Mouse (Mus musculus) thymus, adult 2 months (tissue): ENCODE measurements around the gene Ykt6. TPM values are rescaled to one million over a fixed set of nuclear protein-coding genes. Genes with fewer than 3 reads are reported as not detected.

Source experiments
- DNase-seq: peaks from one replicate; pipeline ENCODE4 v3.0.0; 2021
- H3K27ac ChIP-seq: fragments of 200-500 bp; 2 replicates; pipeline ENCODE4 v1.5.1; 2012; ENCODE audit warnings: low read length, control low read depth; ENCODE audit not compliant: control insufficient read depth, insufficient read depth
- H3K27me3 ChIP-seq: fragments of 200-500 bp; 2 replicates; pipeline ENCODE4 v1.6.1; 2012; ENCODE audit warnings: mild to moderate bottlenecking, low read length, moderate library complexity, mixed read lengths; ENCODE audit not compliant: control insufficient read depth, insufficient read depth
- H3K36me3 ChIP-seq: fragments of 200-500 bp; 2 replicates; pipeline ENCODE4 v1.6.1; 2012; ENCODE audit warnings: mild to moderate bottlenecking, low read length, moderate library complexity; ENCODE audit not compliant: control insufficient read depth, insufficient read depth
- H3K4me1 ChIP-seq: fragments of 200-500 bp; replicated peaks from 2 replicates; pipeline ENCODE4 v1.6.1; 2012; ENCODE audit warnings: low read length; ENCODE audit not compliant: control insufficient read depth, insufficient read depth
- H3K4me3 ChIP-seq: fragments of 200-500 bp; 2 replicates; pipeline ENCODE4 v1.5.1; 2012; ENCODE audit warnings: mild to moderate bottlenecking, low read length, control low read depth, moderate library complexity; ENCODE audit not compliant: control insufficient read depth, insufficient read depth
- CTCF ChIP-seq: fragments of 200-500 bp; IDR thresholded peaks from 2 replicates; pipeline ENCODE4 v1.5.1; 2012; ENCODE audit warnings: mild to moderate bottlenecking, control low read depth, low read length, moderate library complexity, borderline replicate concordance; ENCODE audit not compliant: control insufficient read depth, poor library complexity, insufficient read depth; ENCODE audit errors: extremely low read depth
- POLR2A ChIP-seq: fragments of 200-500 bp; IDR thresholded peaks from 2 replicates; pipeline ENCODE4 v1.6.1; 2012; ENCODE audit warnings: mild to moderate bottlenecking, low read length, control low read depth, moderate library complexity; ENCODE audit not compliant: control insufficient read depth, poor library complexity, insufficient read depth; ENCODE audit errors: extremely low read depth
- WGBS: fragments of 180-500 bp; shearing (Covaris S2); methylation state at CpG from one replicate; pipeline ENCODE4 v1.1.7; 2018; 5-methylcytosine and 5-hydroxymethylcytosine counted together
- polyA plus RNA-seq: library from polyadenylated mRNA; depleted of rRNA; stranded (reverse); fragments of >200 nt; gene quantifications from 2 replicates; pipeline ENCODE4 v1.2.3, GENCODE M21; 2012

Gene Ykt6
- polyA plus RNA-seq, 1 experiment: 101 TPM

GRCm38 (mm10) chr11:5948546-5949250 is 6.8 kb upstream of the Ykt6 start:
- DNase-seq: no peak
- WGBS: 67% methylated on average over 10 of the region's 10 CpGs
- H3K4me3 ChIP-seq: no peak overlapping the region

GRCm38 (mm10) chr11:5949586-5950352 is 5.7 kb upstream of the Ykt6 start, which contains the start of gene Gck:
TSS of gene Gck (minus strand) at chr11:5950081.
- Histone ChIP-seq H3K4me1 (peaks cover 1% of the 10 kb centered on the region; the same call in 1 of the 2 replicates), H3K36me3 (no peaks in the 10 kb centered on the region), H3K4me3 (no peak within 1 kb of the TSS), H3K27ac (no peak within 1 kb of the TSS), H3K27me3 (no peaks in the 10 kb centered on the region)
- 21% methylated on average over 8 of the region's 8 CpGs for WGBS
- no peak for DNase-seq
- TF ChIP-seq CTCF (no peak), POLR2A (no peak)

More at GRCm38 (mm10) chr11:5948546-5949250, 6.8 kb upstream of the Ykt6 start:
- H3K4me1 ChIP-seq: no peaks in the 10 kb centered on the region
- H3K27ac ChIP-seq: no peak overlapping the region
- H3K27me3 ChIP-seq: no peaks in the 10 kb centered on the region
- no peaks in the 10 kb centered on the region for H3K36me3 ChIP-seq
- TF ChIP-seq POLR2A (no peak), CTCF (no peak)

- TF ChIP-seq CTCF: no peak
- TF ChIP-seq POLR2A: no peak
- WGBS: 91% methylated on average over 5 of the region's 5 CpGs
- peaks cover 9% of the 10 kb centered on the region for H3K4me1 ChIP-seq
- no peak overlapping the region for H3K27ac ChIP-seq
- H3K4me3 ChIP-seq: no peak overlapping the region
- H3K27me3 ChIP-seq: no peaks in the 10 kb centered on the region
- no peaks in the 10 kb centered on the region for H3K36me3 ChIP-seq
- no peak for DNase-seq
These were observed 3.0 kb upstream of the Ykt6 start for GRCm38 (mm10) chr11:5952501-5952900.

GRCm38 (mm10) chr11:5953130-5953765 is 2.2 kb upstream of the Ykt6 start:
- peak; percentile 16 for DNase-seq
- no peaks in the 10 kb centered on the region for H3K27me3 ChIP-seq
- no peak overlapping the region for H3K27ac ChIP-seq
- peaks cover 10% of the 10 kb centered on the region for H3K4me1 ChIP-seq
- WGBS: 57% methylated on average over 8 of the region's 8 CpGs
- no peak for TF ChIP-seq CTCF
- TF ChIP-seq POLR2A: no peak
- H3K4me3 ChIP-seq: no peak overlapping the region
- no peaks in the 10 kb centered on the region for H3K36me3 ChIP-seq

GRCm38 (mm10) chr11:5954435-5954834 is 1.1 kb upstream of the Ykt6 start:
- no peak overlapping the region for H3K27ac ChIP-seq
- H3K4me3 ChIP-seq: no peak overlapping the region
- H3K36me3 ChIP-seq: no peaks in the 10 kb centered on the region
- no peak for TF ChIP-seq CTCF
- TF ChIP-seq POLR2A: no peak
- DNase-seq: no peak
- H3K4me1 ChIP-seq: peaks cover 10% of the 10 kb centered on the region
- 71% methylated on average over 5 of the region's 5 CpGs for WGBS
- no peaks in the 10 kb centered on the region for H3K27me3 ChIP-seq

- Histone ChIP-seq H3K4me3 (peak overlapping the region; percentile 80), H3K36me3 (no peaks in the 10 kb centered on the region; the same call in 1 of the 2 replicates), H3K27ac (peak overlapping the region; percentile 83), H3K4me1 (peaks cover 10% of the 10 kb centered on the region), H3K27me3 (no peaks in the 10 kb centered on the region)
- WGBS: 3% methylated on average over 7 of the region's 7 CpGs
- TF ChIP-seq CTCF: 0 out of 2 replicates have a peak, but pooled peaks have one; percentile 36
- no peak for TF ChIP-seq POLR2A
- DNase-seq: peak; percentile 40
These were observed 458 bp upstream of the Ykt6 start for GRCm38 (mm10) chr11:5954965-5955504.
